Mouse (Mus musculus): ENCODE data around the gene Vmn2r58.
"Not testable (repeated sequence)": the region's sequence is repeated elsewhere in the genome, so short reads cannot be mapped to it uniquely, and the experiment has no call there.

Gene Vmn2r58

DNA sequence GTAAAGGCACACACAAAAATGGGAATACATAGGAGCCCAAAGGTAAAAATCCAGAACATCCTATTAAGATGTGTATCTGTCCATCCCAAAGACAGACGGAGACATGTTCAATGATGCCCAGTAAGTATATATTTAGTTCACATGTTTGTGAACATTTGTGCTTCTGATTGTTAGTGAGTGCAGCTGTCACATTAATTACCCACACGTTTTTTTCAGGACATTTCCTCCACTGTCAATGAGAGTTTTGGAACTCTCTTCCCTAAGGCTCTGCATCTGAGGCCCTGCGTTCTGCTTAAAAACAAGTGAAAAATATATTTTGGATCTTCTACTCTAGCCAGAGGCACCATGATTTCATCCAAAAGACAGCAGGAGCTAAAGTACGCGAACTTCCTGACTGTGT lies at the start of gene Vmn2r58:
TSS of gene Vmn2r58 (minus strand) at position 101 of the 400 bp plus-strand sequence.
- DNase-seq (ENCODE audit: low read depth, low spot score) = not testable (repeated sequence)

Measured in CD4-positive, CD25-positive, alpha-beta regulatory T cell, adult 2 months (primary cell).